ENCODE assay signal across 10 mouse cellular contexts in the genomic region with DNA sequence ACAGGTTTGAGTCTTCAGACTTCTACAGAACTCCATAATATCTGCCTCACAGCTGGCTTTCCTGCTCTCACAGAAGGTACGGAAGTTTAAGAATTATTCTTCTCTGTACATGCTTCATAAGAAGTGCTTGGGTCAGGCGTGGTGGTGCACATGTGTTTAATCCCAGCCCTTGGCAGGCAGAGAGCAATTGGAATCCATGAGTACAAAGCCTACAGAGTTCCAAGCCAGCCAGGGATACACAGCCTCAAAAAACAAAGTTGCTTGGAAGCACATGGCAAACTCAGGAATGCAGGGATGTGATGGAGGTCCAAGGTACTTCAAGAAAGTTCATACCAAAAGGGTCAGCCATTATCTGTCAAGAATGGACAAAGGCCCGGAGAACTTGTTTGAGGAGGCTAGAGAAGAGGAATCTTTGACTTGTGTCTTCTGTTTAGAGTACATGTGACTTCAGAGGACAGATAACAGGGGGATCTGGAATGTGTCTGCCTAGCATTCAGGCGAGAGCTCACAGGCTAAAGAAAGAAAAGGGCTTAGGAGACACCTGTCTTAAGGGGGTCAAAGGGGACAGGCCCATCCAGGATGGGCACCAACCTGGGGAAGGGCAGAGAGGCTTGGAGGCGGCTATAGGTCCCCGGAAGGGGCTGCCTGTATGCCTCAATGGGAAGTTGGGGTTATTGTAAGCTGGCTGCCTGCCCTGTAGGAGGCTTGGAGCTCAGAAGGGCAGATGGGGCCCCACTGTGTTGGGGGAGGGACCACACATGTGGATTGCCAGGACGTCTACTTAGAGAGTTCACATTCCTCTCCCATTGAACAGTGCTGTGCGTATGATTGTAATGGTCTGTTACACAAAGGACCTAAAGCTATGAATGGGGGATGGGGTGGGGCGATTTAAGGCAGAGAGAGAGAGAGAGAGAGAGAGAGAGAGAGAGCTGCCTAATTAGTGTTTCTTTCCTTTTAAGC. TPM values are rescaled to one million over a fixed set of nuclear protein-coding genes. Genes with fewer than 3 reads are reported as not detected.
A peak's percentile ranks its signal among the peaks of the same experiment; 100 is the strongest.
DNase-seq lines count a peak whose midpoint lies in the region; ATAC-seq lines count a peak whose summit lies in the region.
"Had no signal": no experiment of that assay in that cellular context is flagged by ENCODE, and none has a peak within 500 bp of the region (broad histone marks: within the 10 kb centered on the region; RNA-seq: fewer than 3 reads in every experiment).

No protein-coding gene starts in this region.

- no peaks in the 10 kb centered on the region for H3K9me3 ChIP-seq in kidney, embryonic 16.5 days (ENCODE audit: low read length)
- H3K9me3 ChIP-seq in embryonic facial prominence, embryonic 12.5 days: no peaks in the 10 kb centered on the region
- H3K9me3 ChIP-seq in hindbrain, embryonic 14.5 days (ENCODE audit: control insufficient read depth, low read length): no peaks in the 10 kb centered on the region
- H3K9me3 ChIP-seq in neural tube, embryonic 13.5 days: no peaks in the 10 kb centered on the region

- H3K27ac ChIP-seq in kidney, embryonic 16.5 days (ENCODE audit: low read length): peak overlapping the region; percentile 16; the same call in 1 of the 2 replicates
- peak overlapping the region; percentile 30; the same call in 1 of the 2 replicates for H3K27ac ChIP-seq in embryonic facial prominence, embryonic 12.5 days
- no peak overlapping the region for H3K27ac ChIP-seq in hindbrain, embryonic 14.5 days
- no peak overlapping the region for H3K27ac ChIP-seq in neural tube, embryonic 13.5 days (replicated peaks)
- H3K27ac ChIP-seq: macrophage had no signal

- no peaks in the 10 kb centered on the region for H3K27me3 ChIP-seq in kidney, embryonic 16.5 days (ENCODE audit: insufficient read depth, low read length)
- no peaks in the 10 kb centered on the region for H3K27me3 ChIP-seq in embryonic facial prominence, embryonic 12.5 days
- no peaks in the 10 kb centered on the region for H3K27me3 ChIP-seq in hindbrain, embryonic 14.5 days (ENCODE audit: control insufficient read depth, insufficient read depth, low read length)
- H3K27me3 ChIP-seq in neural tube, embryonic 13.5 days: no peaks in the 10 kb centered on the region

- H3K4me3 ChIP-seq in kidney, embryonic 16.5 days (ENCODE audit: low read length): no peak overlapping the region
- no peak overlapping the region for H3K4me3 ChIP-seq in embryonic facial prominence, embryonic 12.5 days
- H3K4me3 ChIP-seq in hindbrain, embryonic 14.5 days (replicated peaks; ENCODE audit: low read length): no peak overlapping the region
- no peak overlapping the region for H3K4me3 ChIP-seq in neural tube, embryonic 13.5 days
- H3K4me3 ChIP-seq: erythroblast, embryonic 14.5 days had no signal

- H3K4me2 ChIP-seq in kidney, embryonic 16.5 days (replicated peaks; ENCODE audit: low read depth, low read length): no peak overlapping the region
- H3K4me2 ChIP-seq in embryonic facial prominence, embryonic 12.5 days (replicated peaks): no peak overlapping the region
- no peak overlapping the region for H3K4me2 ChIP-seq in hindbrain, embryonic 14.5 days (replicated peaks)
- H3K4me2 ChIP-seq in neural tube, embryonic 13.5 days: no peak overlapping the region

- H3K4me1 ChIP-seq in kidney, embryonic 16.5 days (ENCODE audit: insufficient read depth, low read length): peaks cover 29% of the 10 kb centered on the region
- H3K4me1 ChIP-seq in embryonic facial prominence, embryonic 12.5 days: peaks cover 9% of the 10 kb centered on the region
- peaks cover 30% of the 10 kb centered on the region for H3K4me1 ChIP-seq in hindbrain, embryonic 14.5 days (replicated peaks; ENCODE audit: control insufficient read depth, insufficient read depth, low read length)
- peaks cover 46% of the 10 kb centered on the region for H3K4me1 ChIP-seq in neural tube, embryonic 13.5 days (replicated peaks)

- no peaks in the 10 kb centered on the region for H3K36me3 ChIP-seq in kidney, embryonic 16.5 days (ENCODE audit: insufficient read depth, low read length)
- no peaks in the 10 kb centered on the region for H3K36me3 ChIP-seq in embryonic facial prominence, embryonic 12.5 days
- no peaks in the 10 kb centered on the region for H3K36me3 ChIP-seq in hindbrain, embryonic 14.5 days (replicated peaks; ENCODE audit: control insufficient read depth, insufficient read depth)
- no peaks in the 10 kb centered on the region for H3K36me3 ChIP-seq in neural tube, embryonic 13.5 days

- no peak for DNase-seq in kidney, adult 9 months
- no peak for DNase-seq in hindbrain, embryonic 14.5 days (ENCODE audit: low spot score)
- DNase-seq in B cell, adult 2 months: no peak
- DNase-seq in thymus, postnatal 0 days (ENCODE audit: low spot score): no peak

- peak; percentile 77 for ATAC-seq in kidney, embryonic 16.5 days (ENCODE audit: low FRiP score, low TSS enrichment)
- peak; percentile 82 for ATAC-seq in embryonic facial prominence, embryonic 12.5 days (ENCODE audit: insufficient number of reproducible peaks, insufficient read depth, low FRiP score, low TSS enrichment)
- ATAC-seq in hindbrain, embryonic 14.5 days (ENCODE audit: low FRiP score): peak; percentile 58; the same call in 1 of the 2 replicates
- ATAC-seq in neural tube, embryonic 13.5 days (ENCODE audit: low read depth): peak; percentile 81
- no peak for ATAC-seq in granulocyte monocyte progenitor cell, adult 5-6 weeks (replicated peaks; ENCODE audit: poor library complexity, severe bottlenecking)

- H3K9ac ChIP-seq in kidney, embryonic 16.5 days (replicated peaks; ENCODE audit: low read length): no peak overlapping the region; the same call in 1 of the 2 replicates
- H3K9ac ChIP-seq in embryonic facial prominence, embryonic 12.5 days: no peak overlapping the region
- no peak overlapping the region for H3K9ac ChIP-seq in hindbrain, embryonic 14.5 days
- H3K9ac ChIP-seq in neural tube, embryonic 13.5 days: no peak overlapping the region

- 55% methylated on average over 9 of the region's 9 CpGs for WGBS in kidney, embryonic 16.5 days
- 36% methylated on average over 9 of the region's 9 CpGs for WGBS in embryonic facial prominence, embryonic 12.5 days
- WGBS in hindbrain, embryonic 14.5 days: 26% methylated on average over 9 of the region's 9 CpGs
- 23% methylated on average over 9 of the region's 9 CpGs for WGBS in neural tube, embryonic 13.5 days

RNA-seq across cellular contexts. Expression of gene Plagl1, which starts 56.7 kb away (rescaled TPM):
- polyA plus RNA-seq in kidney, embryonic 16.5 days (2015; fragmentation: Nextera tagmentation; extraction: Ambion mirVana): 83.8 and 93.0 TPM in 2 replicates
- polyA plus RNA-seq in embryonic facial prominence, embryonic 12.5 days (2016; fragmentation: Nextera tagmentation; extraction: Ambion mirVana): 121 and 137 TPM in 2 replicates
- 40.8 and 44.1 TPM in 2 replicates for polyA plus RNA-seq in hindbrain, embryonic 14.5 days (2014; fragmentation: Nextera tagmentation; extraction: Ambion mirVana)
- 35.6 and 52.3 TPM in 2 replicates for polyA plus RNA-seq in neural tube, embryonic 13.5 days (2015; fragmentation: Nextera tagmentation; extraction: Ambion mirVana)
- total RNA-seq in granulocyte monocyte progenitor cell, adult 5-6 weeks (2014; fragmentation: Nextera tagmentation): 0.37 TPM in 1 of 2 replicates, not detected in the other
- total RNA-seq in granulocyte monocyte progenitor cell, adult 5-6 weeks (2017): not detected in 2 replicates
- 7.3 and 8.0 TPM in 2 replicates for polyA plus RNA-seq in thymus, postnatal 0 days (2015; fragmentation: Nextera tagmentation; extraction: Ambion mirVana)

Comparison
In these comparisons a context has a peak if more than half of its experiments do, and no peak if none do; other contexts are left out.
1. H3K27ac ChIP-seq: peak in kidney, embryonic 16.5 days (single experiment) and embryonic facial prominence, embryonic 12.5 days (single experiment); none in hindbrain, embryonic 14.5 days (single experiment) and neural tube, embryonic 13.5 days (single experiment).